22 mouse cellular contexts compared by ENCODE assay signal in genomic region chr4:142168352-142168751, GRCm38 (mm10).
A peak's percentile ranks its signal among the peaks of the same experiment; 100 is the strongest.
DNase-seq lines count a peak whose midpoint lies in the region; TF ChIP-seq lines count a peak whose summit lies in the region.
"Had no signal": no experiment of that assay in that cellular context is flagged by ENCODE, and none has a peak within 500 bp of the region (broad histone marks: within the 10 kb centered on the region; RNA-seq: fewer than 3 reads in every experiment).

No protein-coding gene starts in this region.

- TF ChIP-seq EP300 in CH12.LX (IDR thresholded peaks at IDR 0.05; ENCODE audit: low read length) (peak; percentile 60; the same call in 1 of the 2 replicates), ES-Bruce4 (IDR thresholded peaks at IDR 0.05; ENCODE audit: insufficient read depth, low read depth, low read length) (no peak)

- H3K4me3 ChIP-seq in gastrocnemius, adult 2 months, result no peak overlapping the region
- peak overlapping the region in 2 of 3 experiments; percentile 17 to 43 for H3K4me3 ChIP-seq in CH12.LX (replicated peaks in 1 of 3; ENCODE audit: low read depth in 2 of 3, low read length in 2 of 3, poor library complexity in 1 of 3)
- peak overlapping the region; percentile 20; the same call in 1 of the 2 replicates for H3K4me3 ChIP-seq in E14TG2a.4 (replicated peaks; ENCODE audit: low read length)
- H3K4me3 ChIP-seq in ES-Bruce4 (ENCODE audit: low read depth, low read length), result no peak overlapping the region
- H3K4me3 ChIP-seq in kidney, adult 2 months (ENCODE audit: insufficient read depth, low read depth, low read length), result no peak overlapping the region

- no peak for DNase-seq in gastrocnemius, adult 2 months
- DNase-seq in gastrocnemius, postnatal 25 days, result no peak
- peak; percentile 86 for DNase-seq in CH12.LX (ENCODE audit: extremely low read depth)
- DNase-seq in urinary bladder, postnatal 36 days (ENCODE audit: low spot score in 2 of 2), result no peak
- no peak for DNase-seq in urinary bladder, postnatal 14 days (ENCODE audit: low spot score)
- no peak for DNase-seq in kidney, adult 2 months
- DNase-seq: adrenal gland, adult 2 months; adrenal gland, adult 8-10 months; adrenal gland, postnatal 10 days; adrenal gland, postnatal 14 days; adrenal gland, postnatal 25 days; adrenal gland, postnatal 36 days; B cell, adult 2 months; cerebellum, adult 11 months; cerebellum, adult 11-12 months; cerebellum, adult 18-20 months; cerebellum, adult 2 months; cerebellum, adult 8-10 months had no signal

- TF ChIP-seq RAD21 in CH12.LX (IDR thresholded peaks at IDR 0.05; ENCODE audit: low read depth, low read length), result no peak

- no peak for TF ChIP-seq CTCF in gastrocnemius, adult 2 months (IDR thresholded peaks at IDR 0.05)
- TF ChIP-seq CTCF in CH12.LX (conservative IDR thresholded peaks at IDR 0.05 in 1 of 2, IDR thresholded peaks at IDR 0.05 in 1 of 2; ENCODE audit: low read depth in 2 of 2, low read length in 2 of 2), result no peak
- no peak for TF ChIP-seq CTCF in E14TG2a.4 (conservative IDR thresholded peaks at IDR 0.05; ENCODE audit: low read length)
- no peak for TF ChIP-seq CTCF in ES-Bruce4 (IDR thresholded peaks at IDR 0.05; ENCODE audit: low read depth, low read length)
- no peak for TF ChIP-seq CTCF in kidney, adult 2 months (conservative IDR thresholded peaks at IDR 0.05; ENCODE audit: insufficient read depth, insufficient read length, low read depth, low read length)

- no peak for TF ChIP-seq POLR2A in CH12.LX (IDR thresholded peaks at IDR 0.05; ENCODE audit: low read depth, low read length)
- TF ChIP-seq POLR2A in ES-Bruce4 (IDR thresholded peaks at IDR 0.05; ENCODE audit: insufficient read depth, low read length), result no peak
- no peak for TF ChIP-seq POLR2A in kidney, adult 2 months (IDR thresholded peaks at IDR 0.05; ENCODE audit: low read depth, low read length)

- intact Hi-C loops in gastrocnemius, adult 2 months (cut with DNase I), result no loop called here

- no peaks in the 10 kb centered on the region for H3K9me3 ChIP-seq in CH12.LX (replicated peaks; ENCODE audit: low read length)
- H3K9me3 ChIP-seq in E14TG2a.4 (ENCODE audit: low read length), result no peaks in the 10 kb centered on the region
- H3K9me3 ChIP-seq in ES-Bruce4 (replicated peaks; ENCODE audit: control insufficient read depth, insufficient read depth, low read length, poor library complexity, severe bottlenecking), result no peaks in the 10 kb centered on the region

- H3K9ac ChIP-seq in CH12.LX (ENCODE audit: insufficient read depth, low read depth) (no peak overlapping the region; the same call in 1 of the 2 replicates), ES-Bruce4 (ENCODE audit: low read depth, poor library complexity, severe bottlenecking) (no peak overlapping the region)

- H3K36me3 ChIP-seq in CH12.LX (replicated peaks in 1 of 2; ENCODE audit: control insufficient read depth in 1 of 2, insufficient read depth in 1 of 2, low read length in 1 of 2), result peaks cover 0 to 2% of the 10 kb centered on the region in 2 experiments
- peaks cover 8% of the 10 kb centered on the region for H3K36me3 ChIP-seq in E14TG2a.4 (ENCODE audit: insufficient read depth, low read length)
- no peaks in the 10 kb centered on the region for H3K36me3 ChIP-seq in ES-Bruce4 (ENCODE audit: control insufficient read depth, insufficient read depth, low read length, poor library complexity, severe bottlenecking)
- H3K36me3 ChIP-seq in kidney, adult 2 months (ENCODE audit: control insufficient read depth, insufficient read depth, low read length), result no peaks in the 10 kb centered on the region
- H3K36me3 ChIP-seq: G1E had no signal

- H3K27ac ChIP-seq in gastrocnemius, adult 2 months, result 0 out of 2 replicates have a peak overlapping the region, but pooled peaks have one; percentile 10
- H3K27ac ChIP-seq in CH12.LX (ENCODE audit: insufficient read depth, low read depth) (peak overlapping the region; percentile 81), ES-Bruce4 (ENCODE audit: insufficient read depth, low read length) (peak overlapping the region; percentile 85; the same call in 1 of the 2 replicates)
- no peak overlapping the region for H3K27ac ChIP-seq in kidney, adult 2 months (ENCODE audit: insufficient read depth, low read depth, low read length)

- in situ Hi-C loops in CH12.LX (cut with MboI; ENCODE audit: low pct_ligation_motif_present, low pct_unique_long_range_greater_than_20kb, low sequenced_read_pairs), result loop anchor here (25.0 kb wide), 2 partner anchors 244 to 1069 kb away; no protein-coding TSS in a partner anchor

- H3K4me1 ChIP-seq in CH12.LX (ENCODE audit: control insufficient read depth in 1 of 2, insufficient read depth in 2 of 2) (peaks cover 37 to 85% of the 10 kb centered on the region in 2 experiments), E14TG2a.4 (replicated peaks; ENCODE audit: low read depth, low read length) (peaks cover 99% of the 10 kb centered on the region), ES-Bruce4 (ENCODE audit: control insufficient read depth, insufficient read depth, low read length) (peaks cover 32% of the 10 kb centered on the region)
- peaks cover 16% of the 10 kb centered on the region for H3K4me1 ChIP-seq in kidney, adult 2 months (ENCODE audit: control insufficient read depth, insufficient read depth, low read length)

- no peaks in the 10 kb centered on the region for H3K79me2 ChIP-seq in CH12.LX (replicated peaks; ENCODE audit: control insufficient read depth, extremely low read depth, insufficient read depth, poor library complexity, severe bottlenecking)

- 59% methylated on average over 7 of the region's 7 CpGs for WGBS in kidney, adult 2 months

- peak overlapping the region; percentile 88 for H3K4me2 ChIP-seq in CH12.LX (ENCODE audit: insufficient read depth, low read depth, poor library complexity, severe bottlenecking)

- dilution Hi-C loops in CH12.LX (cut with MboI; ENCODE audit: extremely low pct_ligation_motif_present, extremely low pct_unique_long_range_greater_than_20kb, low sequenced_read_pairs), result no loop called here

- H3K27me3 ChIP-seq in CH12.LX (replicated peaks) (no peaks in the 10 kb centered on the region), E14TG2a.4 (ENCODE audit: insufficient read depth, low read length) (no peaks in the 10 kb centered on the region), ES-Bruce4 (ENCODE audit: control insufficient read depth, insufficient read depth, low read length, poor library complexity, severe bottlenecking) (no peaks in the 10 kb centered on the region)
- H3K27me3 ChIP-seq in kidney, adult 2 months (replicated peaks; ENCODE audit: control insufficient read depth, insufficient read depth, low read length), result no peaks in the 10 kb centered on the region
- H3K27me3 ChIP-seq: Patski had no signal

TF ChIP-seq in CH12.LX, 34 proteins besides CTCF, POLR2A, EP300 and RAD21:
- TF ChIP-seq ZMIZ1 (IDR thresholded peaks at IDR 0.05; ENCODE audit: low read depth, low read length), result 0 out of 2 replicates have a peak, but pooled peaks have one; percentile 33
- TF ChIP-seq NRF1 (IDR thresholded peaks at IDR 0.05; ENCODE audit: low read depth, low read length), result no peak; the same call in 1 of the 2 replicates
- TF ChIP-seq TCF12 (IDR thresholded peaks at IDR 0.05; ENCODE audit: low read depth, low read length), result peak; percentile 37; the same call in 1 of the 2 replicates
- no peak; the same call in 1 of the 2 replicates for TF ChIP-seq ZNF384 (IDR thresholded peaks at IDR 0.05; ENCODE audit: low read depth, low read length)
- TF ChIP-seq SIN3A (IDR thresholded peaks at IDR 0.05; ENCODE audit: low read length), result no peak
- TF ChIP-seq MAZ (IDR thresholded peaks at IDR 0.05; ENCODE audit: low read depth, low read length), result 0 out of 2 replicates have a peak, but pooled peaks have one; percentile 46
- no peak for TF ChIP-seq TBP (conservative IDR thresholded peaks at IDR 0.05; ENCODE audit: low read depth, low read length)
- no peak for TF ChIP-seq ELF1 (IDR thresholded peaks at IDR 0.05; ENCODE audit: low read depth, low read length)
- no peak for TF ChIP-seq JUN (IDR thresholded peaks at IDR 0.05; ENCODE audit: insufficient read depth, low read depth, low read length)
- TF ChIP-seq CHD1 (IDR thresholded peaks at IDR 0.05; ENCODE audit: low read depth, low read length), result no peak
- TF ChIP-seq HCFC1 (IDR thresholded peaks at IDR 0.05; ENCODE audit: low read depth, low read length), result 0 out of 2 replicates have a peak, but pooled peaks have one; percentile 8
- TF ChIP-seq MAX (IDR thresholded peaks at IDR 0.05; ENCODE audit: low read length), result peak; percentile 43; the same call in 1 of the 2 replicates
- TF ChIP-seq UBTF (IDR thresholded peaks at IDR 0.05; ENCODE audit: low read depth, low read length), result no peak
- TF ChIP-seq MEF2A (IDR thresholded peaks at IDR 0.05; ENCODE audit: borderline replicate concordance, low read depth, low read length), result peak; percentile 59; the same call in 1 of the 2 replicates
- 0 out of 2 replicates have a peak, but pooled peaks have one; percentile 38 for TF ChIP-seq NELFE (IDR thresholded peaks at IDR 0.05; ENCODE audit: low read depth, low read length)
- peak; percentile 54; the same call in 1 of the 2 replicates for TF ChIP-seq CHD2 (IDR thresholded peaks at IDR 0.05; ENCODE audit: low read length)
- TF ChIP-seq ETS1 (conservative IDR thresholded peaks at IDR 0.05; ENCODE audit: low read depth, low read length), result peak; percentile 43
- peak; percentile 33; the same call in 1 of the 2 replicates for TF ChIP-seq BHLHE40 (IDR thresholded peaks at IDR 0.05; ENCODE audit: low read depth, low read length)
- no peak for TF ChIP-seq E2F4 (IDR thresholded peaks at IDR 0.05; ENCODE audit: insufficient replicate concordance, low read depth, low read length)
TF ChIP-seq in CH12.LX: peak in this region for 10.

Comparison
In these comparisons a context has a peak if more than half of its experiments do, and no peak if none do; other contexts are left out.
1. H3K4me3 ChIP-seq: peak in CH12.LX (2 of 3) and E14TG2a.4 (single experiment); none in gastrocnemius, adult 2 months (single experiment), ES-Bruce4 (single experiment) and kidney, adult 2 months (single experiment).